Mouse (Mus musculus) myocyte (in vitro differentiated cells): Measurements from ENCODE around the gene Efr3b.

ENCODE experiments used
- CEBPB ChIP-seq: IDR thresholded peaks from 2 replicates; pipeline ENCODE4 v1.6.1; 2011; ENCODE audit warnings: mild to moderate bottlenecking, moderate library complexity; ENCODE audit not compliant: poor library complexity, insufficient read depth, severe bottlenecking
- E2F4 ChIP-seq: IDR thresholded peaks from one replicate; pipeline ENCODE4 v1.6.1; 2011; ENCODE audit warnings: mild to moderate bottlenecking, control low read depth, moderate library complexity; ENCODE audit not compliant: insufficient read depth
- MYOG ChIP-seq, 3 experiments: IDR thresholded peaks; one replicate each; pipeline ENCODE4 v1.6.1; 2011; ENCODE audit warnings: control low read depth in 2 of 3, low read depth in 2 of 3, mild to moderate bottlenecking in 2 of 3; ENCODE audit not compliant: insufficient read length in 2 of 3, control insufficient read depth in 1 of 3, insufficient read depth in 1 of 3
- POLR2A ChIP-seq: IDR thresholded peaks from one replicate; pipeline ENCODE4 v1.6.1; 2011; ENCODE audit warnings: low read depth, mild to moderate bottlenecking, control low read depth, moderate library complexity; ENCODE audit not compliant: insufficient read length
- POLR2AphosphoS2 ChIP-seq: IDR thresholded peaks from one replicate; pipeline ENCODE4 v1.6.1; 2011; ENCODE audit warnings: low read depth, control low read depth; ENCODE audit not compliant: insufficient read length
- TCF3 ChIP-seq: IDR thresholded peaks from one replicate; pipeline ENCODE4 v1.6.1; 2011; ENCODE audit warnings: low read depth, control low read depth; ENCODE audit not compliant: insufficient read length
- USF1 ChIP-seq: IDR thresholded peaks from one replicate; pipeline ENCODE4 v1.6.1; 2011; ENCODE audit warnings: low read depth, mild to moderate bottlenecking, control low read depth, moderate library complexity

DNA sequence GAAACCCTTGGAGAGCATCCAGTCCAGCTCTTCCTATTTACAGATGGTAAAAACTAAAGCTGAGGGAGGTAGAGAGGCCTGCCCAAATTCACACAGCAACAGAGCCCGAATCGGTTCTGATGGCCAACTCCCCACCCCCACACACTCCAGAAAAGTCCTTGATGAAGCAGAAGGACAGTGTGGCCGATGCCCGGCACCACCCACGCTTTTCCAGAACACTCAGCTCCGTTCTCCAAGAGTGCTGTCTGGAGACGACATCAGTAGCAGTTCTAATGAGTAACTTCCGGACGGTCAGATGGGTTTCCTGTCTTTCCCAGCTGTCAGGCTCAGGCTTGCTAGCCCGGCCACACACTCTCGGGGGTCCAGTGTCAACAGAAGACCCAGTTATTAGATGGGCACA, 10.2 kb downstream of the Efr3b start:
- no peak for TF ChIP-seq POLR2A
- TF ChIP-seq MYOG (IDR thresholded peaks at IDR 0.05; ENCODE audit: control insufficient read depth in 1 of 3, insufficient read depth in 1 of 3, insufficient read length in 2 of 3, low read depth in 2 of 3): no peak
- TF ChIP-seq POLR2AphosphoS2: no peak
- TF ChIP-seq CEBPB: no peak
- no peak for TF ChIP-seq E2F4
- no peak for TF ChIP-seq USF1
- TF ChIP-seq TCF3: no peak
